Mouse (Mus musculus) limb, embryonic 15.5 days (tissue): ENCODE data around the gene Fignl2. TPM values are rescaled to one million over a fixed set of nuclear protein-coding genes. Genes with fewer than 3 reads are reported as not detected.

Source experiments
- ATAC-seq: fragments of 200-750 bp; cut with Nextera tagmentation; 2 replicates; pipeline ENCODE4 v1.8.0; 2017; ENCODE audit warnings: low read depth, moderate TSS enrichment; ENCODE audit not compliant: insufficient number of reproducible peaks, low FRiP score, low TSS enrichment
- H3K27ac ChIP-seq: fragments of 300-500 bp; sonication (generic); 2 replicates; pipeline ENCODE4 v1.5.1; 2015; ENCODE audit warnings: moderate library complexity, mild to moderate bottlenecking, inconsistent platforms
- H3K27me3 ChIP-seq: fragments of 300-500 bp; sonication (generic); 2 replicates; pipeline ENCODE4 v1.6.1; 2015; ENCODE audit warnings: inconsistent platforms
- H3K36me3 ChIP-seq: fragments of 300-500 bp; sonication (generic); 2 replicates; pipeline ENCODE4 v1.6.1; 2015; ENCODE audit warnings: inconsistent platforms
- H3K4me1 ChIP-seq: fragments of 300-500 bp; sonication (generic); 2 replicates; pipeline ENCODE4 v1.6.1; 2015; ENCODE audit warnings: inconsistent platforms
- H3K4me2 ChIP-seq: fragments of 300-500 bp; sonication (generic); 2 replicates; pipeline ENCODE4 v1.6.1; 2015; ENCODE audit warnings: mild to moderate bottlenecking, inconsistent platforms
- H3K4me3 ChIP-seq: fragments of 300-500 bp; sonication (generic); 2 replicates; pipeline ENCODE4 v1.5.1; 2015; ENCODE audit warnings: mild to moderate bottlenecking, inconsistent platforms
- H3K9ac ChIP-seq: fragments of 300-500 bp; sonication (generic); 2 replicates; pipeline ENCODE4 v1.6.1; 2015; ENCODE audit warnings: inconsistent platforms
- H3K9me3 ChIP-seq: fragments of 300-500 bp; sonication (generic); 2 replicates; pipeline ENCODE4 v1.6.1; 2016; ENCODE audit warnings: inconsistent platforms
- WGBS: fragments of 180-500 bp; shearing (Covaris S2); methylation state at CpG from one replicate; pipeline ENCODE4 v1.1.7; 2015; 5-methylcytosine and 5-hydroxymethylcytosine counted together
- polyA plus RNA-seq: library from polyadenylated mRNA; unstranded; fragments of >200 nt; fragmentation: Nextera tagmentation; extraction: Ambion mirVana; gene quantifications from 2 replicates; pipeline ENCODE4 v1.2.1, GENCODE M21; 2015

Gene Fignl2
- polyA plus RNA-seq, 1 experiment from 2014 or later, result 0.12 TPM

- Histone ChIP-seq H3K9me3 (no peaks in the 10 kb centered on the region), H3K27ac (no peak overlapping the region), H3K4me1 (peaks cover 25% of the 10 kb centered on the region), H3K4me2 (no peak overlapping the region), H3K4me3 (no peak overlapping the region), H3K27me3 (no peaks in the 10 kb centered on the region), H3K36me3 (no peaks in the 10 kb centered on the region), H3K9ac (no peak overlapping the region)
- ATAC-seq, result no peak
- 91% methylated on average over 8 of the region's 8 CpGs for WGBS
Observed at GRCm38 (mm10) chr15:101091551-101091950, 13.2 kb upstream of the Fignl2 start.

GRCm38 (mm10) chr15:101088291-101088690 is 9.9 kb upstream of the Fignl2 start:
- ATAC-seq, result no peak
- Histone ChIP-seq H3K4me2 (no peak overlapping the region), H3K27ac (no peak overlapping the region), H3K4me1 (peaks cover 17% of the 10 kb centered on the region), H3K27me3 (no peaks in the 10 kb centered on the region), H3K4me3 (no peak overlapping the region), H3K36me3 (no peaks in the 10 kb centered on the region), H3K9me3 (no peaks in the 10 kb centered on the region), H3K9ac (no peak overlapping the region)
- 71% methylated on average over 4 of the region's 4 CpGs for WGBS

GRCm38 (mm10) chr15:101086956-101087355 is 8.6 kb upstream of the Fignl2 start:
- Histone ChIP-seq H3K9ac (no peak overlapping the region), H3K36me3 (no peaks in the 10 kb centered on the region), H3K27ac (peak overlapping the region; percentile 68), H3K4me2 (no peak overlapping the region), H3K27me3 (no peaks in the 10 kb centered on the region), H3K9me3 (no peaks in the 10 kb centered on the region), H3K4me1 (peaks cover 10% of the 10 kb centered on the region; the same call in 1 of the 2 replicates), H3K4me3 (no peak overlapping the region)
- no peak for ATAC-seq
- WGBS, result 44% methylated on average over 3 of the region's 3 CpGs

GRCm38 (mm10) chr15:101086451-101086850 is 8.1 kb upstream of the Fignl2 start:
- peak overlapping the region; percentile 68 for H3K27ac ChIP-seq

GRCm38 (mm10) chr15:101084499-101084898 is 6.1 kb upstream of the Fignl2 start:
- no peaks in the 10 kb centered on the region for H3K27me3 ChIP-seq
- H3K9me3 ChIP-seq, result no peaks in the 10 kb centered on the region
- no peak for ATAC-seq
- no peak overlapping the region for H3K9ac ChIP-seq
- peaks cover 29% of the 10 kb centered on the region for H3K4me1 ChIP-seq
- H3K36me3 ChIP-seq, result no peaks in the 10 kb centered on the region
- 66% methylated on average over 10 of the region's 10 CpGs for WGBS
- no peak overlapping the region for H3K4me3 ChIP-seq
- no peak overlapping the region for H3K4me2 ChIP-seq
- H3K27ac ChIP-seq, result no peak overlapping the region

More at GRCm38 (mm10) chr15:101086451-101086850, 8.1 kb upstream of the Fignl2 start:
- no peak overlapping the region for H3K4me2 ChIP-seq
- H3K36me3 ChIP-seq, result no peaks in the 10 kb centered on the region
- H3K4me1 ChIP-seq, result peaks cover 14% of the 10 kb centered on the region
- no peak for ATAC-seq
- 60% methylated on average over 9 of the region's 9 CpGs for WGBS
- H3K9ac ChIP-seq, result no peak overlapping the region
- no peaks in the 10 kb centered on the region for H3K27me3 ChIP-seq
- H3K9me3 ChIP-seq, result no peaks in the 10 kb centered on the region
- no peak overlapping the region for H3K4me3 ChIP-seq

- Histone ChIP-seq H3K9ac (no peak overlapping the region), H3K27ac (peak overlapping the region; percentile 57), H3K4me1 (peaks cover 46% of the 10 kb centered on the region), H3K27me3 (no peaks in the 10 kb centered on the region), H3K4me3 (no peak overlapping the region), H3K9me3 (no peaks in the 10 kb centered on the region), H3K36me3 (no peaks in the 10 kb centered on the region), H3K4me2 (no peak overlapping the region)
- WGBS, result 30% methylated on average over 4 of the region's 4 CpGs
- no peak; the same call in 1 of the 2 replicates for ATAC-seq
Observed at GRCm38 (mm10) chr15:101082236-101082635, 3.9 kb upstream of the Fignl2 start.

GRCm38 (mm10) chr15:101081035-101081548 is 2.7 kb upstream of the Fignl2 start:
- Histone ChIP-seq H3K4me1 (peaks cover 54% of the 10 kb centered on the region), H3K9me3 (no peaks in the 10 kb centered on the region), H3K36me3 (no peaks in the 10 kb centered on the region), H3K27me3 (no peaks in the 10 kb centered on the region), H3K4me3 (no peak overlapping the region), H3K9ac (no peak overlapping the region), H3K4me2 (no peak overlapping the region), H3K27ac (no peak overlapping the region)
- WGBS, result 62% methylated on average over 7 of the region's 7 CpGs
- no peak for ATAC-seq

GRCm38 (mm10) chr15:101080031-101080520 is 1.7 kb upstream of the Fignl2 start:
- Histone ChIP-seq H3K4me1 (peaks cover 64% of the 10 kb centered on the region), H3K4me3 (no peak overlapping the region), H3K36me3 (no peaks in the 10 kb centered on the region), H3K9me3 (no peaks in the 10 kb centered on the region), H3K4me2 (no peak overlapping the region), H3K27ac (no peak overlapping the region), H3K9ac (no peak overlapping the region), H3K27me3 (no peaks in the 10 kb centered on the region)
- WGBS, result 78% methylated on average over 9 of the region's 9 CpGs
- ATAC-seq, result no peak

GRCm38 (mm10) chr15:101078731-101079156 is 377 bp upstream of the Fignl2 start:
- H3K27ac ChIP-seq, result peak overlapping the region; percentile 74
- ATAC-seq, result peak; percentile 56; the same call in 1 of the 2 replicates

GRCm38 (mm10) chr15:101077001-101077812 is 1.2 kb downstream of the Fignl2 start:
- Histone ChIP-seq H3K4me1 (peaks cover 69% of the 10 kb centered on the region), H3K36me3 (no peaks in the 10 kb centered on the region), H3K4me3 (peak overlapping the region; percentile 79), H3K27ac (peak overlapping the region; percentile 74), H3K9ac (peak overlapping the region; percentile 71), H3K9me3 (no peaks in the 10 kb centered on the region), H3K27me3 (no peaks in the 10 kb centered on the region), H3K4me2 (peak overlapping the region; percentile 88)
- 2% methylated on average over 34 of the region's 34 CpGs for WGBS
- ATAC-seq, result no peak

More at GRCm38 (mm10) chr15:101078731-101079156, 377 bp upstream of the Fignl2 start:
- Histone ChIP-seq H3K36me3 (no peaks in the 10 kb centered on the region), H3K27me3 (no peaks in the 10 kb centered on the region), H3K9me3 (no peaks in the 10 kb centered on the region), H3K4me2 (peak overlapping the region; percentile 88), H3K9ac (peak overlapping the region; percentile 31), H3K4me1 (peaks cover 64% of the 10 kb centered on the region), H3K4me3 (peak overlapping the region; percentile 79)
- 3% methylated on average over 23 of the region's 30 CpGs for WGBS

GRCm38 (mm10) chr15:101076071-101077000 is 2.0 kb downstream of the Fignl2 start:
- Histone ChIP-seq H3K27ac (no peak overlapping the region), H3K9me3 (no peaks in the 10 kb centered on the region), H3K4me1 (peaks cover 64% of the 10 kb centered on the region), H3K27me3 (no peaks in the 10 kb centered on the region), H3K4me3 (peak overlapping the region; percentile 79), H3K9ac (0 out of 2 replicates have a peak overlapping the region, but pooled peaks have one; percentile 14), H3K4me2 (peak overlapping the region; percentile 88), H3K36me3 (no peaks in the 10 kb centered on the region)
- ATAC-seq, result no peak
- WGBS, result 11% methylated on average over 26 of the region's 26 CpGs
